In genomic region chr11:119937216-119937615, GRCm38 (mm10) we compare ENCODE assay signal across 8 mouse cellular contexts. TPM values are rescaled to one million over a fixed set of nuclear protein-coding genes. Genes with fewer than 3 reads are reported as not detected.
A peak's percentile ranks its signal among the peaks of the same experiment; 100 is the strongest.
DNase-seq lines count a peak whose midpoint lies in the region; ATAC-seq and TF ChIP-seq lines count a peak whose summit lies in the region.

No protein-coding gene starts in this region.

- H3K4me2 ChIP-seq in liver, embryonic 12.5 days, result no peak overlapping the region
- no peak overlapping the region for H3K4me2 ChIP-seq in liver, postnatal 0 days (ENCODE audit: low read depth, low read length)
- peak overlapping the region; percentile 25 for H3K4me2 ChIP-seq in embryonic facial prominence, embryonic 14.5 days (ENCODE audit: low read depth, low read length)

- H3K4me1 ChIP-seq in liver, embryonic 12.5 days, result peaks cover 67% of the 10 kb centered on the region
- H3K4me1 ChIP-seq in liver, postnatal 0 days (ENCODE audit: insufficient read depth), result peaks cover 53% of the 10 kb centered on the region
- H3K4me1 ChIP-seq in embryonic facial prominence, embryonic 14.5 days (ENCODE audit: control insufficient read depth, insufficient read depth, low read length), result peaks cover 49% of the 10 kb centered on the region

- H3K9me3 ChIP-seq in liver, embryonic 12.5 days (replicated peaks), result no peaks in the 10 kb centered on the region
- no peaks in the 10 kb centered on the region for H3K9me3 ChIP-seq in liver, postnatal 0 days (ENCODE audit: low read length)
- H3K9me3 ChIP-seq in embryonic facial prominence, embryonic 14.5 days (ENCODE audit: control insufficient read depth, low read length), result no peaks in the 10 kb centered on the region

- no peak overlapping the region for H3K4me3 ChIP-seq in liver, embryonic 12.5 days
- H3K4me3 ChIP-seq in liver, postnatal 0 days (ENCODE audit: low read depth, low read length), result no peak overlapping the region
- no peak overlapping the region for H3K4me3 ChIP-seq in embryonic facial prominence, embryonic 14.5 days (ENCODE audit: low read depth, low read length)

- H3K36me3 ChIP-seq in liver, embryonic 12.5 days, result no peaks in the 10 kb centered on the region
- H3K36me3 ChIP-seq in liver, postnatal 0 days (replicated peaks; ENCODE audit: insufficient read depth, low read length), result no peaks in the 10 kb centered on the region
- no peaks in the 10 kb centered on the region for H3K36me3 ChIP-seq in embryonic facial prominence, embryonic 14.5 days (ENCODE audit: control insufficient read depth, insufficient read depth, low read length)

- DNase-seq in liver, postnatal 0 days, result no peak
- DNase-seq in embryonic facial prominence, embryonic 14.5 days (ENCODE audit: low spot score), result peak; percentile 83
- DNase-seq in layer of hippocampus, adult 18-20 months (ENCODE audit: low spot score in 2 of 2), result peak; percentile 73 to 89
- peak; percentile 88 to 93 for DNase-seq in right cerebral cortex, postnatal 10 days (ENCODE audit: low spot score in 2 of 2)
- DNase-seq in adrenal gland, adult 8-10 months, result no peak
- DNase-seq in adrenal gland, adult (ENCODE audit: inconsistent age in 2 of 2, low spot score in 1 of 2), result no peak
- DNase-seq in Muller cell, postnatal 12 days (ENCODE audit: inconsistent ontology term), result no peak

- no peak for TF ChIP-seq CTCF in liver, postnatal 0 days (IDR thresholded peaks at IDR 0.05; ENCODE audit: low read depth)

- peaks cover 57% of the 10 kb centered on the region for H3K27me3 ChIP-seq in liver, embryonic 12.5 days (replicated peaks)
- peaks cover 9% of the 10 kb centered on the region for H3K27me3 ChIP-seq in liver, postnatal 0 days (ENCODE audit: insufficient read depth, low read length)
- no peaks in the 10 kb centered on the region for H3K27me3 ChIP-seq in embryonic facial prominence, embryonic 14.5 days (replicated peaks; ENCODE audit: control insufficient read depth, insufficient read depth, low read length)

- no peak for TF ChIP-seq EP300 in liver, postnatal 0 days (IDR thresholded peaks at IDR 0.05; ENCODE audit: low read depth)

- 0 out of 2 replicates have a peak overlapping the region, but pooled peaks have one; percentile 22 for H3K27ac ChIP-seq in liver, embryonic 12.5 days
- H3K27ac ChIP-seq in liver, postnatal 0 days (ENCODE audit: low read depth), result no peak overlapping the region
- H3K27ac ChIP-seq in embryonic facial prominence, embryonic 14.5 days (replicated peaks; ENCODE audit: low read depth, low read length), result peak overlapping the region; percentile 71

- ATAC-seq in liver, embryonic 12.5 days, result no peak
- ATAC-seq in liver, postnatal 0 days, result no peak
- peak; percentile 71 for ATAC-seq in embryonic facial prominence, embryonic 14.5 days (ENCODE audit: low read depth)

- H3K9ac ChIP-seq in liver, embryonic 12.5 days, result no peak overlapping the region
- H3K9ac ChIP-seq in liver, postnatal 0 days (replicated peaks), result no peak overlapping the region
- H3K9ac ChIP-seq in embryonic facial prominence, embryonic 14.5 days (ENCODE audit: low read depth, low read length), result 0 out of 2 replicates have a peak overlapping the region, but pooled peaks have one; percentile 7

- WGBS in liver, embryonic 12.5 days (ENCODE audit: insufficient replicate concordance), result 53% methylated on average over 12 of the region's 12 CpGs
- WGBS in liver, postnatal 0 days (ENCODE audit: insufficient replicate concordance), result 48% methylated on average over 12 of the region's 12 CpGs
- WGBS in embryonic facial prominence, embryonic 14.5 days, result 29% methylated on average over 12 of the region's 12 CpGs

RNA-seq across cellular contexts. Expression of gene Baiap2, which starts 5.3 kb away (rescaled TPM):
- 6.2 and 7.0 TPM in 2 replicates for polyA plus RNA-seq in liver, embryonic 12.5 days (2016; fragmentation: Nextera tagmentation; extraction: Ambion mirVana)
- polyA plus RNA-seq in liver, postnatal 0 days (2015; fragmentation: Nextera tagmentation; extraction: Ambion mirVana), result 20.8 and 21.3 TPM in 2 replicates
- 22.1 and 26.5 TPM in 2 replicates for polyA plus RNA-seq in embryonic facial prominence, embryonic 14.5 days (2014; fragmentation: Nextera tagmentation; extraction: Ambion mirVana)
- total RNA-seq in layer of hippocampus, adult 18-20 months (2021), result 100 to 1,000 TPM; 257 to 261 TPM
- 10 to 100 TPM in 3 of 4 experiments, 1 to 10 TPM in 1; 9.3 to 39.2 (median 25.4) TPM for total RNA-seq in adrenal gland, adult 8-10 months (2022)

RNA-seq across cellular contexts. Expression of gene Chmp6, which starts 24.0 kb away (rescaled TPM):
- 45.9 and 48.6 TPM in 2 replicates for polyA plus RNA-seq in liver, embryonic 12.5 days (2016; fragmentation: Nextera tagmentation; extraction: Ambion mirVana)
- 28.0 and 30.5 TPM in 2 replicates for polyA plus RNA-seq in liver, postnatal 0 days (2015; fragmentation: Nextera tagmentation; extraction: Ambion mirVana)
- polyA plus RNA-seq in embryonic facial prominence, embryonic 14.5 days (2014; fragmentation: Nextera tagmentation; extraction: Ambion mirVana), result 77.9 and 89.3 TPM in 2 replicates
- 10 to 100 TPM; 33.7 to 36.0 TPM for total RNA-seq in layer of hippocampus, adult 18-20 months (2021)
- total RNA-seq in adrenal gland, adult 8-10 months (2022), result 10 to 100 TPM; 36.1 to 46.8 (median 45.7) TPM

Comparison
In these comparisons a context has a peak if more than half of its experiments do, and no peak if none do; other contexts are left out.
1. DNase-seq: peak in embryonic facial prominence, embryonic 14.5 days (single experiment), layer of hippocampus, adult 18-20 months (2 of 2) and right cerebral cortex, postnatal 10 days (2 of 2); none in liver, postnatal 0 days (single experiment), adrenal gland, adult 8-10 months (single experiment), adrenal gland, adult (0 of 2) and Muller cell, postnatal 12 days (single experiment).